31 mouse cellular contexts compared by ENCODE assay signal in genomic region chr14:75165574-75166131, GRCm38 (mm10). TPM values are rescaled to one million over a fixed set of nuclear protein-coding genes. Genes with fewer than 3 reads are reported as not detected.
DNase-seq lines count a peak whose midpoint lies in the region; ATAC-seq lines count a peak whose summit lies in the region.
"Had no signal": no experiment of that assay in that cellular context is flagged by ENCODE, and none has a peak within 500 bp of the region (broad histone marks: within the 10 kb centered on the region; RNA-seq: fewer than 3 reads in every experiment).

No protein-coding gene starts in this region.

- H3K36me3 ChIP-seq in lung, embryonic 16.5 days (ENCODE audit: control insufficient read depth, insufficient read depth, low read length): no peaks in the 10 kb centered on the region
- no peaks in the 10 kb centered on the region for H3K36me3 ChIP-seq in intestine, embryonic 16.5 days (ENCODE audit: control insufficient read depth, insufficient read depth, low read length)
- H3K36me3 ChIP-seq in macrophage (ENCODE audit: inconsistent target): no peaks in the 10 kb centered on the region
- H3K36me3 ChIP-seq: embryonic facial prominence, embryonic 10.5 days; embryonic facial prominence, embryonic 13.5 days; forebrain, embryonic 12.5 days; forebrain, embryonic 15.5 days; heart, embryonic 13.5 days; hindbrain, embryonic 12.5 days had no signal

- no peak for DNase-seq in lung, postnatal 36 days
- no peak for DNase-seq in layer of hippocampus, postnatal 25 days (ENCODE audit: extremely low spot score in 1 of 2, low spot score in 1 of 2)
- no peak for DNase-seq in adrenal gland, postnatal 36 days
- no peak for DNase-seq in retina, postnatal 1 day
- DNase-seq: adrenal gland, adult 2 months; adrenal gland, postnatal 14 days; cerebellum, adult 11 months; cerebellum, adult 2 months; cerebellum, postnatal 10 days; cerebellum, postnatal 36 days; embryo, embryonic 11 days; gastrocnemius, postnatal 25 days; heart, postnatal 14 days had no signal

- H3K9me3 ChIP-seq in lung, embryonic 16.5 days (ENCODE audit: control insufficient read depth, low read length): no peaks in the 10 kb centered on the region
- no peaks in the 10 kb centered on the region for H3K9me3 ChIP-seq in intestine, embryonic 16.5 days (ENCODE audit: control insufficient read depth, low read length)
- H3K9me3 ChIP-seq: embryonic facial prominence, embryonic 10.5 days; embryonic facial prominence, embryonic 13.5 days; forebrain, embryonic 12.5 days; forebrain, embryonic 15.5 days; heart, embryonic 13.5 days; hindbrain, embryonic 12.5 days had no signal

- no peak overlapping the region for H3K4me2 ChIP-seq in lung, embryonic 16.5 days (ENCODE audit: low read depth, low read length)
- no peak overlapping the region for H3K4me2 ChIP-seq in intestine, embryonic 16.5 days (ENCODE audit: low read depth, low read length)
- H3K4me2 ChIP-seq: embryonic facial prominence, embryonic 13.5 days; forebrain, embryonic 12.5 days; forebrain, embryonic 15.5 days; heart, embryonic 13.5 days; hindbrain, embryonic 12.5 days had no signal

- 0 out of 2 replicates have a peak, but pooled peaks cover 3% of the 10 kb centered on the region for H3K4me1 ChIP-seq in lung, embryonic 16.5 days (replicated peaks; ENCODE audit: control insufficient read depth, insufficient read depth, low read length)
- H3K4me1 ChIP-seq in brown adipose tissue, adult 24 weeks (ENCODE audit: control insufficient read depth, insufficient read depth, insufficient read length, low read length): no peaks in the 10 kb centered on the region
- no peaks in the 10 kb centered on the region for H3K4me1 ChIP-seq in intestine, embryonic 16.5 days (ENCODE audit: control insufficient read depth, insufficient read depth, low read length)
- H3K4me1 ChIP-seq: embryonic facial prominence, embryonic 10.5 days; embryonic facial prominence, embryonic 13.5 days; forebrain, embryonic 12.5 days; forebrain, embryonic 15.5 days; hindbrain, embryonic 12.5 days had no signal

- peaks cover 30% of the 10 kb centered on the region; the same call in 1 of the 2 replicates for H3K79me2 ChIP-seq in macrophage (ENCODE audit: inconsistent target)

- peak overlapping the region; percentile 30; the same call in 1 of the 2 replicates for H3K27ac ChIP-seq in lung, embryonic 16.5 days (ENCODE audit: low read length)
- peak overlapping the region; percentile 11; the same call in 1 of the 2 replicates for H3K27ac ChIP-seq in brown adipose tissue, adult 24 weeks (replicated peaks; ENCODE audit: low read depth, low read length)
- no peak overlapping the region for H3K27ac ChIP-seq in intestine, embryonic 16.5 days (ENCODE audit: low read length)
- H3K27ac ChIP-seq in macrophage: peak overlapping the region; percentile 100
- H3K27ac ChIP-seq: embryonic facial prominence, embryonic 10.5 days; embryonic facial prominence, embryonic 13.5 days; forebrain, embryonic 12.5 days; forebrain, embryonic 15.5 days; heart, embryonic 13.5 days; hindbrain, embryonic 12.5 days had no signal

- H3K27me3 ChIP-seq in lung, embryonic 16.5 days (ENCODE audit: control insufficient read depth, insufficient read depth, low read depth, low read length): no peaks in the 10 kb centered on the region
- no peaks in the 10 kb centered on the region for H3K27me3 ChIP-seq in intestine, embryonic 16.5 days (replicated peaks; ENCODE audit: control insufficient read depth, insufficient read depth, low read length)
- H3K27me3 ChIP-seq: embryonic facial prominence, embryonic 13.5 days; forebrain, embryonic 12.5 days; forebrain, embryonic 15.5 days; heart, embryonic 13.5 days; hindbrain, embryonic 12.5 days had no signal

- 50% methylated on average over 2 of the region's 2 CpGs for WGBS in lung, embryonic 16.5 days
- 44% methylated on average over 2 of the region's 2 CpGs for WGBS in intestine, embryonic 16.5 days
- 83% methylated on average over 2 of the region's 2 CpGs for WGBS in macrophage (ENCODE audit: missing documents)

- no peak overlapping the region for H3K4me3 ChIP-seq in lung, embryonic 16.5 days (ENCODE audit: low read length)
- no peak overlapping the region for H3K4me3 ChIP-seq in brown adipose tissue, adult 24 weeks (ENCODE audit: insufficient read depth, low read depth, low read length)
- no peak overlapping the region for H3K4me3 ChIP-seq in intestine, embryonic 16.5 days (ENCODE audit: low read length)
- H3K4me3 ChIP-seq in macrophage (ENCODE audit: inconsistent target): no peak overlapping the region
- H3K4me3 ChIP-seq: embryonic facial prominence, embryonic 10.5 days; embryonic facial prominence, embryonic 13.5 days; erythroblast, embryonic 14.5 days; forebrain, embryonic 12.5 days; forebrain, embryonic 15.5 days; heart, embryonic 13.5 days; hindbrain, embryonic 12.5 days had no signal

- ATAC-seq in lung, embryonic 16.5 days (ENCODE audit: low read depth): no peak
- peak; percentile 89 for ATAC-seq in intestine, embryonic 16.5 days
- ATAC-seq: CD4-positive, CD25-positive, alpha-beta regulatory T cell, adult 4 months; forebrain, embryonic 15.5 days; hindbrain, embryonic 16.5 days had no signal

- no peak overlapping the region for H3K9ac ChIP-seq in lung, embryonic 16.5 days (ENCODE audit: low read length)
- no peak overlapping the region for H3K9ac ChIP-seq in intestine, embryonic 16.5 days (ENCODE audit: low read depth, low read length)
- H3K9ac ChIP-seq: embryonic facial prominence, embryonic 13.5 days; forebrain, embryonic 12.5 days; forebrain, embryonic 15.5 days; heart, embryonic 13.5 days; hindbrain, embryonic 12.5 days had no signal

RNA-seq across cellular contexts. Expression of gene Lcp1, which starts 34.8 kb away (rescaled TPM):
- 74.8 and 77.7 TPM in 2 replicates for polyA plus RNA-seq in lung, embryonic 16.5 days (2015; fragmentation: Nextera tagmentation; extraction: Ambion mirVana)
- 13.4 and 14.5 TPM in 2 replicates for polyA plus RNA-seq in brown adipose tissue, adult 24 weeks (2012; ENCODE audit: insufficient read depth, insufficient read length, missing spikeins)
- 105 and 133 TPM in 2 replicates for polyA plus RNA-seq in intestine, embryonic 16.5 days (2015; fragmentation: Nextera tagmentation; extraction: Ambion mirVana)
- 1,000 to 10,000 TPM in 11 of 26 experiments, 100 to 1,000 TPM in 15; 310 to 1,734 (median 948) TPM for total RNA-seq in macrophage (2018; cell fraction: chromatin; rRNA removed)
- total RNA-seq in macrophage (2018; cell fraction: cytosol; rRNA removed): 1,000 to 10,000 TPM in 4 of 26 experiments, 100 to 1,000 TPM in 22; 554 to 1,295 (median 783) TPM
- 1,000 to 10,000 TPM in 4 of 26 experiments, 100 to 1,000 TPM in 22; 371 to 1,198 (median 818) TPM for total RNA-seq in macrophage (2018; cell fraction: nucleus; rRNA removed)
- polyA plus RNA-seq in macrophage (2018): 571 to 1,239 TPM (median 1,135 TPM) in 3 replicates
- 1 to 10 TPM; 7.8 to 8.8 TPM for total RNA-seq in layer of hippocampus, postnatal 25 days (2021)
- total RNA-seq in adrenal gland, postnatal 36 days (2021): 10 to 100 TPM; 13.8 to 16.9 TPM

RNA-seq across cellular contexts. Expression of gene Lrrc63, which starts 35.0 kb away (rescaled TPM):
- 0.14 and 0.19 TPM in 2 replicates for polyA plus RNA-seq in lung, embryonic 16.5 days (2015; fragmentation: Nextera tagmentation; extraction: Ambion mirVana)
- not detected in 2 replicates for polyA plus RNA-seq in brown adipose tissue, adult 24 weeks (2012; ENCODE audit: insufficient read depth, insufficient read length, missing spikeins)
- polyA plus RNA-seq in intestine, embryonic 16.5 days (2015; fragmentation: Nextera tagmentation; extraction: Ambion mirVana): 0.05 and 0.07 TPM in 2 replicates
- total RNA-seq in macrophage (2018; cell fraction: chromatin; rRNA removed): 10 to 100 TPM in 7 of 26 experiments, 1 to 10 TPM in 9, under 1 TPM in 4, not detected in 6; 0.43 to 19.7 (median 5.4) TPM
- total RNA-seq in macrophage (2018; cell fraction: cytosol; rRNA removed): 1 to 10 TPM in 8 of 26 experiments, under 1 TPM in 15, not detected in 3; 0.05 to 7.4 (median 0.55) TPM
- 10 to 100 TPM in 6 of 26 experiments, 1 to 10 TPM in 12, under 1 TPM in 7, not detected in 1; 0.25 to 24.3 (median 3.4) TPM for total RNA-seq in macrophage (2018; cell fraction: nucleus; rRNA removed)
- 0.06 to 0.11 TPM in 2 of 3 replicates, not detected in the other for polyA plus RNA-seq in macrophage (2018)
- total RNA-seq in layer of hippocampus, postnatal 25 days (2021): not detected
- total RNA-seq in adrenal gland, postnatal 36 days (2021): not detected
- total RNA-seq: adrenal gland, adult 2 months; adrenal gland, postnatal 14 days; gastrocnemius, adult 8-10 months; gastrocnemius, postnatal 25 days; heart, adult 8-10 months; heart, postnatal 14 days; hematopoietic stem cell, adult 5-6 weeks; MEL had no signal
- polyA plus RNA-seq: adrenal gland, adult 2 months; C2C12; CD4-positive, CD25-positive, alpha-beta regulatory T cell, adult 4 months; embryonic facial prominence, embryonic 10.5 days; embryonic facial prominence, embryonic 13.5 days; erythroblast, embryonic 14.5 days; forebrain, embryonic 15.5 days had no signal
